Mouse (Mus musculus) testis, adult 2 months (tissue): ENCODE measurements around the gene Vegfd. TPM values are rescaled to one million over a fixed set of nuclear protein-coding genes. Genes with fewer than 3 reads are reported as not detected.
A peak's percentile ranks its signal among the peaks of the same experiment; 100 is the strongest.

Source experiments
- H3K27ac ChIP-seq: fragments of 200-500 bp; 2 replicates; pipeline ENCODE4 v1.5.1; 2012; ENCODE audit warnings: low read depth, low read length; ENCODE audit not compliant: control insufficient read depth, insufficient read depth
- H3K27me3 ChIP-seq: fragments of 200-500 bp; 2 replicates; pipeline ENCODE4 v1.6.1; 2012; ENCODE audit warnings: mild to moderate bottlenecking, low read length, moderate library complexity; ENCODE audit not compliant: control insufficient read depth, insufficient read depth
- H3K36me3 ChIP-seq: fragments of 200-500 bp; 2 replicates; pipeline ENCODE4 v1.6.1; 2012; ENCODE audit warnings: mild to moderate bottlenecking, low read length; ENCODE audit not compliant: control insufficient read depth, insufficient read depth
- H3K4me1 ChIP-seq: fragments of 200-500 bp; 2 replicates; pipeline ENCODE4 v1.6.1; 2012; ENCODE audit warnings: low read length; ENCODE audit not compliant: control insufficient read depth, insufficient read depth
- H3K4me3 ChIP-seq: fragments of 200-500 bp; 2 replicates; pipeline ENCODE4 v1.5.1; 2012; ENCODE audit warnings: low read depth, mild to moderate bottlenecking, low read length, moderate library complexity, mixed read lengths; ENCODE audit not compliant: control insufficient read depth
- CTCF ChIP-seq: fragments of 200-500 bp; IDR thresholded peaks from 2 replicates; pipeline ENCODE4 v1.5.1; 2012; ENCODE audit warnings: low read depth, mild to moderate bottlenecking, inconsistent platforms, low read length, moderate library complexity; ENCODE audit not compliant: control insufficient read depth, insufficient read depth, insufficient replicate concordance
- POLR2A ChIP-seq: fragments of 200-500 bp; IDR thresholded peaks from 2 replicates; pipeline ENCODE4 v1.6.1; 2012; ENCODE audit warnings: low read depth, mild to moderate bottlenecking, inconsistent platforms, low read length, moderate library complexity; ENCODE audit not compliant: control insufficient read depth
- polyA plus RNA-seq: library from polyadenylated mRNA; depleted of rRNA; stranded (reverse); fragments of >200 nt; gene quantifications from 2 replicates; pipeline ENCODE4 v1.2.3, GENCODE M21; 2012

The Vegfd gene
- polyA plus RNA-seq, 1 experiment = 1.4 TPM

GRCm38 (mm10) chrX:164436709-164437108 lies 63.5 kb downstream of the Vegfd start, which contains the start of gene Asb11:
Asb11 (plus strand) TSS chrX:164436994.
- TF ChIP-seq CTCF = no peak
- TF ChIP-seq POLR2A = no peak
- no peaks in the 10 kb centered on the region for H3K4me1 ChIP-seq
- H3K27me3 ChIP-seq = no peaks in the 10 kb centered on the region
- no peaks in the 10 kb centered on the region for H3K36me3 ChIP-seq
- peak within 1 kb of the TSS; percentile 50 for H3K4me3 ChIP-seq
- no peak within 1 kb of the TSS for H3K27ac ChIP-seq

- no peaks in the 10 kb centered on the region for H3K36me3 ChIP-seq
- H3K27me3 ChIP-seq = no peaks in the 10 kb centered on the region
- no peak overlapping the region for H3K27ac ChIP-seq
Measured at GRCm38 (mm10) chrX:164439462-164439861, 66.3 kb downstream of the Vegfd start.

GRCm38 (mm10) chrX:164440140-164440539 lies 67.0 kb downstream of the Vegfd start:
- H3K36me3 ChIP-seq = no peaks in the 10 kb centered on the region
- H3K27me3 ChIP-seq = no peaks in the 10 kb centered on the region
- no peak overlapping the region for H3K4me3 ChIP-seq
- no peaks in the 10 kb centered on the region for H3K4me1 ChIP-seq
- no peak overlapping the region; the same call in 1 of the 2 replicates for H3K27ac ChIP-seq
- TF ChIP-seq POLR2A (no peak), CTCF (no peak)

More at GRCm38 (mm10) chrX:164439462-164439861, 66.3 kb downstream of the Vegfd start:
- no peak for TF ChIP-seq CTCF
- no peak for TF ChIP-seq POLR2A
- no peak overlapping the region for H3K4me3 ChIP-seq
- no peaks in the 10 kb centered on the region for H3K4me1 ChIP-seq

GRCm38 (mm10) chrX:164440703-164441102 lies 67.5 kb downstream of the Vegfd start:
- H3K27me3 ChIP-seq = no peaks in the 10 kb centered on the region
- peak overlapping the region; percentile 29 for H3K27ac ChIP-seq
- TF ChIP-seq CTCF (no peak), POLR2A (no peak)
- no peak overlapping the region for H3K4me3 ChIP-seq
- H3K36me3 ChIP-seq = no peaks in the 10 kb centered on the region
- no peaks in the 10 kb centered on the region for H3K4me1 ChIP-seq

GRCm38 (mm10) chrX:164441306-164441705 lies 68.1 kb downstream of the Vegfd start:
- Histone ChIP-seq H3K27me3 (no peaks in the 10 kb centered on the region), H3K36me3 (no peaks in the 10 kb centered on the region), H3K27ac (no peak overlapping the region), H3K4me1 (no peaks in the 10 kb centered on the region), H3K4me3 (no peak overlapping the region)
- TF ChIP-seq CTCF (no peak), POLR2A (no peak)

GRCm38 (mm10) chrX:164445601-164446000 lies 72.4 kb downstream of the Vegfd start:
- TF ChIP-seq POLR2A (no peak), CTCF (no peak)
- Histone ChIP-seq H3K4me3 (no peak overlapping the region), H3K4me1 (no peaks in the 10 kb centered on the region), H3K27ac (no peak overlapping the region), H3K36me3 (no peaks in the 10 kb centered on the region), H3K27me3 (no peaks in the 10 kb centered on the region)

GRCm38 (mm10) chrX:164446106-164446551 lies 73.0 kb downstream of the Vegfd start:
- no peaks in the 10 kb centered on the region for H3K27me3 ChIP-seq
- no peak for TF ChIP-seq POLR2A
- TF ChIP-seq CTCF = peak; percentile 67; the same call in 1 of the 2 replicates

GRCm38 (mm10) chrX:164446835-164447681 lies 73.9 kb downstream of the Vegfd start:
- Histone ChIP-seq H3K27ac (no peak overlapping the region), H3K4me1 (no peaks in the 10 kb centered on the region), H3K4me3 (no peak overlapping the region), H3K36me3 (no peaks in the 10 kb centered on the region), H3K27me3 (no peaks in the 10 kb centered on the region)
- TF ChIP-seq POLR2A (no peak), CTCF (no peak)

More at GRCm38 (mm10) chrX:164446106-164446551, 73.0 kb downstream of the Vegfd start:
- Histone ChIP-seq H3K36me3 (no peaks in the 10 kb centered on the region), H3K27ac (no peak overlapping the region), H3K4me3 (no peak overlapping the region), H3K4me1 (no peaks in the 10 kb centered on the region)
